Mouse (Mus musculus) embryonic facial prominence, embryonic 12.5 days (tissue): ENCODE measurements around the gene Kif5c. TPM values are rescaled to one million over a fixed set of nuclear protein-coding genes. Genes with fewer than 3 reads are reported as not detected.
A peak's percentile ranks its signal among the peaks of the same experiment; 100 is the strongest.

ENCODE experiments used
- ATAC-seq: fragments of 200-750 bp; cut with Nextera tagmentation; 2 replicates; pipeline ENCODE4 v1.8.0; 2017; ENCODE audit not compliant: insufficient number of reproducible peaks, insufficient read depth, low FRiP score, low TSS enrichment
- H3K27ac ChIP-seq: fragments of 300-500 bp; sonication (generic); 2 replicates; pipeline ENCODE4 v1.5.1; 2016; ENCODE audit warnings: mild to moderate bottlenecking
- H3K27me3 ChIP-seq: fragments of 300-500 bp; sonication (generic); 2 replicates; pipeline ENCODE4 v1.6.1; 2016; ENCODE audit warnings: mild to moderate bottlenecking, moderate library complexity
- H3K36me3 ChIP-seq: fragments of 300-500 bp; sonication (generic); 2 replicates; pipeline ENCODE4 v1.6.1; 2016; ENCODE audit warnings: mild to moderate bottlenecking
- H3K4me1 ChIP-seq: fragments of 300-500 bp; sonication (generic); 2 replicates; pipeline ENCODE4 v1.6.1; 2016
- H3K4me2 ChIP-seq: fragments of 300-500 bp; sonication (generic); replicated peaks from 2 replicates; pipeline ENCODE4 v1.6.1; 2016; ENCODE audit warnings: mild to moderate bottlenecking, moderate library complexity
- H3K4me3 ChIP-seq: fragments of 300-500 bp; sonication (generic); 2 replicates; pipeline ENCODE4 v1.5.1; 2016; ENCODE audit warnings: mild to moderate bottlenecking
- H3K9ac ChIP-seq: fragments of 300-500 bp; sonication (generic); 2 replicates; pipeline ENCODE4 v1.6.1; 2016; ENCODE audit warnings: mild to moderate bottlenecking, moderate library complexity
- H3K9me3 ChIP-seq: fragments of 300-500 bp; sonication (generic); 2 replicates; pipeline ENCODE4 v1.6.1; 2016; ENCODE audit warnings: mild to moderate bottlenecking, moderate library complexity
- WGBS: fragments of 180-500 bp; shearing (Covaris S2); methylation state at CpG from one replicate; pipeline ENCODE4 v1.1.7; 2016; 5-methylcytosine and 5-hydroxymethylcytosine counted together
- polyA plus RNA-seq: library from polyadenylated mRNA; unstranded; fragments of >200 nt; fragmentation: Nextera tagmentation; extraction: Ambion mirVana; gene quantifications from 2 replicates; pipeline ENCODE4 v1.2.1, GENCODE M21; 2016

The Kif5c gene
- polyA plus RNA-seq, 1 experiment from 2014 or later, result 25.9 TPM

GRCm38 (mm10) chr2:49726672-49727071 lies 107.6 kb downstream of the Kif5c start:
- Histone ChIP-seq H3K9me3 (no peaks in the 10 kb centered on the region), H3K4me2 (no peak overlapping the region), H3K4me3 (no peak overlapping the region), H3K27me3 (no peaks in the 10 kb centered on the region), H3K27ac (no peak overlapping the region), H3K9ac (no peak overlapping the region), H3K4me1 (0 out of 2 replicates have a peak, but pooled peaks cover 15% of the 10 kb centered on the region), H3K36me3 (peaks cover 14% of the 10 kb centered on the region; the same call in 1 of the 2 replicates)
- ATAC-seq, result no peak
- WGBS, result 84% methylated on average over 11 of the region's 11 CpGs

GRCm38 (mm10) chr2:49727199-49727598 lies 108.1 kb downstream of the Kif5c start:
- peaks cover 18% of the 10 kb centered on the region for H3K4me1 ChIP-seq

GRCm38 (mm10) chr2:49727686-49728085 lies 108.6 kb downstream of the Kif5c start:
- H3K4me1 ChIP-seq, result peaks cover 18% of the 10 kb centered on the region
- no peak overlapping the region for H3K9ac ChIP-seq
- no peak for ATAC-seq
- H3K36me3 ChIP-seq, result peaks cover 14% of the 10 kb centered on the region; the same call in 1 of the 2 replicates
- no peak overlapping the region for H3K4me2 ChIP-seq
- H3K9me3 ChIP-seq, result no peaks in the 10 kb centered on the region
- WGBS, result 70% methylated on average over 4 of the region's 4 CpGs
- H3K4me3 ChIP-seq, result no peak overlapping the region
- no peaks in the 10 kb centered on the region for H3K27me3 ChIP-seq
- H3K27ac ChIP-seq, result no peak overlapping the region

More at GRCm38 (mm10) chr2:49727199-49727598, 108.1 kb downstream of the Kif5c start:
- Histone ChIP-seq H3K36me3 (peaks cover 14% of the 10 kb centered on the region; the same call in 1 of the 2 replicates), H3K27ac (no peak overlapping the region), H3K4me2 (no peak overlapping the region), H3K4me3 (no peak overlapping the region), H3K9me3 (no peaks in the 10 kb centered on the region), H3K9ac (no peak overlapping the region), H3K27me3 (no peaks in the 10 kb centered on the region)
- ATAC-seq, result peak; percentile 75
- 11% methylated on average over 7 of the region's 7 CpGs for WGBS

GRCm38 (mm10) chr2:49728896-49729610 lies 110.0 kb downstream of the Kif5c start:
- H3K36me3 ChIP-seq, result peaks cover 7% of the 10 kb centered on the region; the same call in 1 of the 2 replicates
- ATAC-seq, result no peak
- H3K27me3 ChIP-seq, result no peaks in the 10 kb centered on the region
- peaks cover 26% of the 10 kb centered on the region for H3K4me1 ChIP-seq
- no peak overlapping the region for H3K9ac ChIP-seq
- H3K4me3 ChIP-seq, result no peak overlapping the region
- H3K9me3 ChIP-seq, result no peaks in the 10 kb centered on the region
- H3K4me2 ChIP-seq, result no peak overlapping the region
- no peak overlapping the region for H3K27ac ChIP-seq
- WGBS, result 79% methylated on average over 10 of the region's 10 CpGs

GRCm38 (mm10) chr2:49729611-49729969 lies 110.5 kb downstream of the Kif5c start:
- Histone ChIP-seq H3K9ac (no peak overlapping the region), H3K9me3 (no peaks in the 10 kb centered on the region), H3K36me3 (peaks cover 4% of the 10 kb centered on the region; the same call in 1 of the 2 replicates), H3K27me3 (no peaks in the 10 kb centered on the region), H3K4me2 (no peak overlapping the region), H3K27ac (no peak overlapping the region), H3K4me3 (no peak overlapping the region), H3K4me1 (peaks cover 26% of the 10 kb centered on the region)
- 75% methylated on average over 2 of the region's 2 CpGs for WGBS
- ATAC-seq, result no peak

- Histone ChIP-seq H3K36me3 (peaks cover 4% of the 10 kb centered on the region), H3K4me1 (peaks cover 26% of the 10 kb centered on the region), H3K27me3 (no peaks in the 10 kb centered on the region), H3K4me3 (no peak overlapping the region), H3K27ac (no peak overlapping the region), H3K9ac (no peak overlapping the region), H3K4me2 (no peak overlapping the region), H3K9me3 (no peaks in the 10 kb centered on the region)
- 51% methylated on average over 5 of the region's 5 CpGs for WGBS
- ATAC-seq, result no peak
These were observed 111.1 kb downstream of the Kif5c start for GRCm38 (mm10) chr2:49730183-49730582.

- WGBS, result 23% methylated on average over 11 of the region's 11 CpGs
- peak overlapping the region; percentile 32 for H3K4me2 ChIP-seq
- H3K36me3 ChIP-seq, result peaks cover 17% of the 10 kb centered on the region
- ATAC-seq, result no peak
- H3K9me3 ChIP-seq, result no peaks in the 10 kb centered on the region
- H3K4me1 ChIP-seq, result peaks cover 21% of the 10 kb centered on the region
- H3K9ac ChIP-seq, result peak overlapping the region; percentile 24; the same call in 1 of the 2 replicates
- H3K4me3 ChIP-seq, result no peak overlapping the region
- H3K27me3 ChIP-seq, result no peaks in the 10 kb centered on the region
- H3K27ac ChIP-seq, result peak overlapping the region; percentile 73
These were observed 113.9 kb downstream of the Kif5c start for GRCm38 (mm10) chr2:49732745-49733655.

GRCm38 (mm10) chr2:49733656-49734008 lies 114.5 kb downstream of the Kif5c start:
- 14% methylated on average over 7 of the region's 7 CpGs for WGBS
- Histone ChIP-seq H3K9me3 (no peaks in the 10 kb centered on the region), H3K27ac (peak overlapping the region; percentile 67; the same call in 1 of the 2 replicates), H3K36me3 (peaks cover 18% of the 10 kb centered on the region), H3K4me3 (no peak overlapping the region), H3K4me2 (peak overlapping the region; percentile 32), H3K4me1 (peaks cover 21% of the 10 kb centered on the region), H3K9ac (no peak overlapping the region), H3K27me3 (no peaks in the 10 kb centered on the region)
- ATAC-seq, result peak; percentile 48; the same call in 1 of the 2 replicates

- H3K4me1 ChIP-seq, result peaks cover 21% of the 10 kb centered on the region
- no peaks in the 10 kb centered on the region for H3K9me3 ChIP-seq
- 38% methylated on average over 7 of the region's 7 CpGs for WGBS
- no peaks in the 10 kb centered on the region for H3K27me3 ChIP-seq
- H3K36me3 ChIP-seq, result peaks cover 24% of the 10 kb centered on the region
- H3K4me2 ChIP-seq, result peak overlapping the region; percentile 32
- no peak overlapping the region for H3K27ac ChIP-seq
- ATAC-seq, result no peak
- H3K9ac ChIP-seq, result no peak overlapping the region
- H3K4me3 ChIP-seq, result no peak overlapping the region
These were observed 115.1 kb downstream of the Kif5c start for GRCm38 (mm10) chr2:49734013-49734780.

GRCm38 (mm10) chr2:49735386-49735785 lies 116.3 kb downstream of the Kif5c start:
- H3K36me3 ChIP-seq, result peaks cover 21% of the 10 kb centered on the region
- WGBS, result 88% methylated on average over 13 of the region's 13 CpGs
- H3K27ac ChIP-seq, result no peak overlapping the region

GRCm38 (mm10) chr2:49739046-49739445 lies 119.9 kb downstream of the Kif5c start:
- 86% methylated on average over 5 of the region's 5 CpGs for WGBS
- Histone ChIP-seq H3K27me3 (no peaks in the 10 kb centered on the region), H3K4me3 (no peak overlapping the region), H3K9me3 (no peaks in the 10 kb centered on the region), H3K4me2 (no peak overlapping the region), H3K27ac (no peak overlapping the region), H3K36me3 (peaks cover 21% of the 10 kb centered on the region), H3K4me1 (peaks cover 23% of the 10 kb centered on the region), H3K9ac (no peak overlapping the region)
- no peak for ATAC-seq

More at GRCm38 (mm10) chr2:49735386-49735785, 116.3 kb downstream of the Kif5c start:
- ATAC-seq, result no peak
- Histone ChIP-seq H3K4me1 (peaks cover 21% of the 10 kb centered on the region), H3K9me3 (no peaks in the 10 kb centered on the region), H3K9ac (no peak overlapping the region), H3K4me3 (no peak overlapping the region), H3K4me2 (no peak overlapping the region), H3K27me3 (no peaks in the 10 kb centered on the region)
